Mouse (Mus musculus) embryonic facial prominence, embryonic 15.5 days (tissue): Measurements from ENCODE around the gene Gsap. TPM values are rescaled to one million over a fixed set of nuclear protein-coding genes. Genes with fewer than 3 reads are reported as not detected.
"Not testable (repeated sequence)": the region's sequence is repeated elsewhere in the genome, so short reads cannot be mapped to it uniquely, and the experiment has no call there.

Experiments used
- ATAC-seq: fragments of 200-750 bp; cut with Nextera tagmentation; 2 replicates; pipeline ENCODE4 v1.8.0; 2017; ENCODE audit warnings: low read depth, moderate TSS enrichment; ENCODE audit not compliant: insufficient number of reproducible peaks, low FRiP score, low TSS enrichment
- H3K27ac ChIP-seq: fragments of 300-500 bp; sonication (generic); replicated peaks from 2 replicates; pipeline ENCODE4 v1.5.1; 2015; ENCODE audit warnings: mild to moderate bottlenecking, inconsistent platforms
- H3K27me3 ChIP-seq: fragments of 300-500 bp; sonication (generic); 2 replicates; pipeline ENCODE4 v1.6.1; 2015; ENCODE audit warnings: inconsistent platforms
- H3K36me3 ChIP-seq: fragments of 300-500 bp; sonication (generic); 2 replicates; pipeline ENCODE4 v1.6.1; 2015; ENCODE audit warnings: mild to moderate bottlenecking, inconsistent platforms
- H3K4me1 ChIP-seq: fragments of 300-500 bp; sonication (generic); 2 replicates; pipeline ENCODE4 v1.6.1; 2015; ENCODE audit warnings: inconsistent platforms
- H3K4me2 ChIP-seq: fragments of 300-500 bp; sonication (generic); replicated peaks from 2 replicates; pipeline ENCODE4 v1.6.1; 2015; ENCODE audit warnings: mild to moderate bottlenecking, inconsistent platforms
- H3K4me3 ChIP-seq: fragments of 300-500 bp; sonication (generic); replicated peaks from 2 replicates; pipeline ENCODE4 v1.5.1; 2015; ENCODE audit warnings: mild to moderate bottlenecking, inconsistent platforms
- H3K9ac ChIP-seq: fragments of 300-500 bp; sonication (generic); 2 replicates; pipeline ENCODE4 v1.6.1; 2015; ENCODE audit warnings: inconsistent platforms
- H3K9me3 ChIP-seq: fragments of 300-500 bp; sonication (generic); replicated peaks from 2 replicates; pipeline ENCODE4 v1.6.1; 2016; ENCODE audit warnings: inconsistent platforms
- WGBS: fragments of 180-500 bp; shearing (Covaris S2); methylation state at CpG from one replicate; pipeline ENCODE4 v1.1.7; 2015; 5-methylcytosine and 5-hydroxymethylcytosine counted together
- polyA plus RNA-seq: library from polyadenylated mRNA; unstranded; fragments of >200 nt; fragmentation: Nextera tagmentation; extraction: Ambion mirVana; gene quantifications from 2 replicates; pipeline ENCODE4 v1.2.1, GENCODE M21; 2015

Gsap gene
- polyA plus RNA-seq, 1 experiment from 2014 or later: 3.1 TPM

DNA sequence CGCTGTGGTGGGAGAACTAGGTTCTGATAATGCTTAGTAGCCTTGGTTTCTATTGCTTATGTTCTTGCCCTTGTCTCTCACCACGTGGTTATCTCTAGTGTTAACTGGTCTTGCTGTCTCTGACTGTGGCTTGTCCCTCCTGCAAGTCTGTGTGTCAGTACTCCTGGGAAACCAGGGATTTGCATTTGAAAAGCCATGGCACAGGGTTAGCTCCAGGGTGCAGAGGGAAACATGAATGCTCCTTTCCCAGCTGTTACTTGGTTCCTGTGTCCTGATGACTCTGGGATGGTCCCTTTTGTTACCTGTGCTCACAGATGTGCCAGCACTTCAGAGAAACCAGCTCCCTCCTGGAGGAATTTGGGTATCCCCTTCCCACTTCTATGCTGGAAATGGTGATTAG lies 3.0 kb upstream of the Gsap start:
- not testable (repeated sequence) for H3K27ac ChIP-seq, H3K9me3 ChIP-seq, H3K4me2 ChIP-seq, H3K9ac ChIP-seq, H3K36me3 ChIP-seq, H3K27me3 ChIP-seq, ATAC-seq, H3K4me3 ChIP-seq
- H3K4me1 ChIP-seq: peaks cover 14% of the 10 kb centered on the region; the same call in 1 of the 2 replicates
- WGBS: 53% methylated on average over 2 of the region's 2 CpGs

GRCm38 (mm10) chr5:21186821-21187220 lies 766 bp downstream of the Gsap start:
- H3K9me3 ChIP-seq: no peaks in the 10 kb centered on the region
- WGBS: 8% methylated on average over 4 of the region's 4 CpGs
- no peak overlapping the region for H3K27ac ChIP-seq
- no peaks in the 10 kb centered on the region for H3K36me3 ChIP-seq
- H3K9ac ChIP-seq: no peak overlapping the region
- peak overlapping the region; percentile 92 for H3K4me2 ChIP-seq
- H3K4me1 ChIP-seq: peaks cover 14% of the 10 kb centered on the region; the same call in 1 of the 2 replicates
- H3K4me3 ChIP-seq: peak overlapping the region; percentile 57
- H3K27me3 ChIP-seq: no peaks in the 10 kb centered on the region
- ATAC-seq: no peak

DNA sequence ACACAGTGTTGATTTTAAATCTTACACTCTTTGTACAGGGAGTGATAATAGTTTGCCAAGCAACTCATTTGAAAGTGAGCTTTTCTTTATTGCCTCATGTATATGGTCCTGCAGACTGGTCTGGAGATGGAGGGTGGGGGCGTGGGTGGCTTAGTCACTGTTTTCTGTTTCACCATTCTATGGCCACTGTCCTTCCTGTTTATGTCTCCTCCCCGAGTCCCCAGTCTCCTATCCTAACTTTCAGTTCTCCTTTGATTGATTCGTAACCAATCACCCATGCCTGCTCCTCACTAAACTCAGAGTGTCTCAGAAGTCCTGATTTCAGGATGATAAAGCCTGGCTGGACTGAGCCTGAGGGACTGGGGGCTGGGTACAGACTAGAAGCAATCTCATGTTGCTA lies 2.4 kb downstream of the Gsap start:
- no peak overlapping the region for H3K4me2 ChIP-seq
- H3K9ac ChIP-seq: no peak overlapping the region
- peaks cover 14% of the 10 kb centered on the region; the same call in 1 of the 2 replicates for H3K4me1 ChIP-seq
- 17% methylated on average over 3 of the region's 3 CpGs for WGBS
- ATAC-seq: no peak
- H3K27ac ChIP-seq: no peak overlapping the region
- no peaks in the 10 kb centered on the region for H3K27me3 ChIP-seq
- no peaks in the 10 kb centered on the region for H3K9me3 ChIP-seq
- H3K36me3 ChIP-seq: no peaks in the 10 kb centered on the region
- H3K4me3 ChIP-seq: no peak overlapping the region

- H3K27me3 ChIP-seq: no peaks in the 10 kb centered on the region
- H3K4me1 ChIP-seq: peaks cover 14% of the 10 kb centered on the region; the same call in 1 of the 2 replicates
- 63% methylated on average over 1 of the region's 1 CpGs for WGBS
- H3K9me3 ChIP-seq: no peaks in the 10 kb centered on the region
- H3K27ac ChIP-seq: no peak overlapping the region
- ATAC-seq: no peak
- no peak overlapping the region for H3K9ac ChIP-seq
- H3K4me2 ChIP-seq: no peak overlapping the region
- no peak overlapping the region for H3K4me3 ChIP-seq
- H3K36me3 ChIP-seq: no peaks in the 10 kb centered on the region
These were observed 3.0 kb downstream of the Gsap start for GRCm38 (mm10) chr5:21189036-21189435.

DNA sequence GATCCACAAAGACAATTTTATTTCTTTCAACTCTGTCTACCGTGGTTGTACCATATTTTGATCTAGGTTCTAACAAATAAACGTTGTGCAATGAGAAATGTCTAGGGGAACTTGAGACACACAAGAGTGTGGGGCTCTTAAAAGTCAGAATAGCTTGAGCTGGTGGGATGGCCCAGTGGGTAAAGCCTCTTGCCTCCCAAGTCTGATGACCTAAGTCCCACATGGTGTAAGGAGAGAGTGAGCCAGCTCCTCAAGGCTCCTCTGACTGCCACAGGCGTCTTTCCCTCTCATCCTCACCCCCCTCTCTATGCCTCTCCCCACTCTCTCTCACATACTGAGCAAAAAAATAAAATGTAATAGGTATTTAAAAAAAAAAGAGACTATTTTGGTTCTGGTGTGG lies 3.4 kb downstream of the Gsap start:
- WGBS: 52% methylated on average over 3 of the region's 3 CpGs
- Histone ChIP-seq H3K4me3 (no peak overlapping the region), H3K27me3 (no peaks in the 10 kb centered on the region), H3K9ac (no peak overlapping the region), H3K36me3 (no peaks in the 10 kb centered on the region), H3K4me2 (no peak overlapping the region), H3K27ac (no peak overlapping the region), H3K9me3 (no peaks in the 10 kb centered on the region), H3K4me1 (peaks cover 14% of the 10 kb centered on the region; the same call in 1 of the 2 replicates)
- ATAC-seq: no peak

- Histone ChIP-seq H3K27ac (no peak overlapping the region), H3K36me3 (no peaks in the 10 kb centered on the region), H3K4me3 (no peak overlapping the region), H3K4me2 (no peak overlapping the region), H3K9me3 (no peaks in the 10 kb centered on the region), H3K4me1 (no peaks in the 10 kb centered on the region), H3K27me3 (no peaks in the 10 kb centered on the region), H3K9ac (no peak overlapping the region)
- ATAC-seq: no peak
- WGBS: 80% methylated on average over 1 of the region's 1 CpGs
These were observed 17.4 kb downstream of the Gsap start for GRCm38 (mm10) chr5:21203504-21203903.

- 87% methylated on average over 3 of the region's 3 CpGs for WGBS
- H3K9me3 ChIP-seq: no peaks in the 10 kb centered on the region
- no peak for ATAC-seq
- no peak overlapping the region for H3K9ac ChIP-seq
- no peaks in the 10 kb centered on the region for H3K27me3 ChIP-seq
- no peaks in the 10 kb centered on the region for H3K36me3 ChIP-seq
- H3K27ac ChIP-seq: no peak overlapping the region
- H3K4me3 ChIP-seq: no peak overlapping the region
- no peaks in the 10 kb centered on the region for H3K4me1 ChIP-seq
- H3K4me2 ChIP-seq: no peak overlapping the region
These were observed 18.1 kb downstream of the Gsap start for GRCm38 (mm10) chr5:21204157-21204556.

- ATAC-seq: no peak
- 63% methylated on average over 4 of the region's 4 CpGs for WGBS
- no peaks in the 10 kb centered on the region for H3K27me3 ChIP-seq
These were observed 20.0 kb downstream of the Gsap start for GRCm38 (mm10) chr5:21206014-21206413.

DNA sequence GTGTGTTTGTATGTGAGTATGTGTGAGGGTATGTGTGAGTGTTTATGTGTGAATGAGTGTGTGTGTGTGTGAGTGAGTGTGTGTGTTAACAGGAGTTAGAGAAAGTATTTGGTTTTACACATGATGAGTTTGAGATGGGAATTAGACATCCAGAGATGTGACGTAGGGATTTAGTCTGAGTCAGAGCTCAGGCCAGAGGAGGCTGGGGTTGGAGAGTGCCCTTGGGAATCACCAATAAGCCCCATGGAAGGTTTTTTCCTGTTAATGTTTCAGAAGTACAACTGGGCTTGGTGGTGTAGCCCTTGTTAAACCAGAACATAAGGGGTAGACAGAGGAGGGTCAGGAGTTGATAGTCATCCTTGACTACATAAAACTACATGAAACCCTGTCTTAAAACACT lies 25.4 kb downstream of the Gsap start:
- Histone ChIP-seq H3K27ac (no peak overlapping the region), H3K4me2 (no peak overlapping the region), H3K9ac (no peak overlapping the region), H3K4me1 (no peaks in the 10 kb centered on the region), H3K9me3 (no peaks in the 10 kb centered on the region), H3K27me3 (no peaks in the 10 kb centered on the region), H3K4me3 (no peak overlapping the region), H3K36me3 (no peaks in the 10 kb centered on the region)
- WGBS: 59% methylated on average over 1 of the region's 1 CpGs
- no peak for ATAC-seq

More at GRCm38 (mm10) chr5:21206014-21206413, 20.0 kb downstream of the Gsap start:
- Histone ChIP-seq H3K9me3 (no peaks in the 10 kb centered on the region), H3K9ac (no peak overlapping the region), H3K4me2 (no peak overlapping the region), H3K36me3 (no peaks in the 10 kb centered on the region), H3K4me3 (no peak overlapping the region), H3K27ac (no peak overlapping the region), H3K4me1 (no peaks in the 10 kb centered on the region)

DNA sequence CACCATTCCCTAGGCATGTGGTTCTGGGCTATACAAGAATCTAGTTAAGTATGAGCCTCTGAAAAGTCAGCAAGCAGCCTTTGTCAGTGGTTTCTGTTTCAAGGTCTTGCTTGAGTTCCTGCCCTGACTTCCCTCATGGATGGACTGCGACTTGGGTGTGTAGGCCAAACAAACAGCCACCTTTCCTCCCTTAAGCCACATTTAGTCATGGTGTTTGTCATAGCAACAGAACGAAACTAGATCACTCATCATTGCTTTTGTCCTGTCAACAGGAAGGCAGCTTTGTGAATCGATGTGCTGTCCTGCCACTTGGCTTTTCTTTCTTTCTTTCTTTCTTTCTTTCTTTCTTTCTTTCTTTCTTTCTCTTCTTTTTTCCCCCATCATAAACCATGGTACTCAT lies 26.9 kb downstream of the Gsap start:
- no peaks in the 10 kb centered on the region for H3K27me3 ChIP-seq
- H3K36me3 ChIP-seq: no peaks in the 10 kb centered on the region
- no peaks in the 10 kb centered on the region for H3K4me1 ChIP-seq
- ATAC-seq: no peak
- H3K4me3 ChIP-seq: no peak overlapping the region
- 78% methylated on average over 3 of the region's 3 CpGs for WGBS
- H3K27ac ChIP-seq: no peak overlapping the region
- H3K9ac ChIP-seq: no peak overlapping the region
- no peaks in the 10 kb centered on the region for H3K9me3 ChIP-seq
- no peak overlapping the region for H3K4me2 ChIP-seq

DNA sequence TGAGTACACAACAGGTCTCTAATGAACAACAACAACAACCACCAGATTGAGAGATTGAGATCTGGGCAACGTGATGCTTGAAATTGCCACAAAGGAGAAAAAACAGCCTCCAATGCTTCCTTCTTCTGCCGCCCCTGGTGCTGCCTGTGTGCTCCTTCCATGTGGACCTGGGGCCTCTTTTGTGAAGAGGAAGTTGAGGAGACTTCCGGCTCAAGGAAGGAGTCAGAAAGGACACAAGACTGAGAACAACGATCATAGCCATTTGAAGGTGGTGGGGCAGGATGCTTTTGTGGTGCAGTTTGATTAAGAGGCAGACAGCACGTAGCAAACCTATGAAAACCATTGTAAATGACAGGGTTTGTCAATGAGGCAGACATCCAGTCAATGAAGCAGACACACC lies 27.7 kb downstream of the Gsap start:
- Histone ChIP-seq H3K36me3 (no peaks in the 10 kb centered on the region), H3K27ac (no peak overlapping the region), H3K4me2 (no peak overlapping the region), H3K9ac (no peak overlapping the region), H3K4me1 (no peaks in the 10 kb centered on the region), H3K9me3 (no peaks in the 10 kb centered on the region), H3K4me3 (no peak overlapping the region), H3K27me3 (no peaks in the 10 kb centered on the region)
- 80% methylated on average over 5 of the region's 5 CpGs for WGBS
- ATAC-seq: no peak

- no peak overlapping the region for H3K9ac ChIP-seq
- 74% methylated on average over 14 of the region's 14 CpGs for WGBS
- no peak overlapping the region for H3K27ac ChIP-seq
- H3K4me1 ChIP-seq: no peaks in the 10 kb centered on the region
- H3K36me3 ChIP-seq: no peaks in the 10 kb centered on the region
- ATAC-seq: no peak
- no peak overlapping the region for H3K4me2 ChIP-seq
- H3K4me3 ChIP-seq: no peak overlapping the region
- H3K27me3 ChIP-seq: no peaks in the 10 kb centered on the region
- H3K9me3 ChIP-seq: no peaks in the 10 kb centered on the region
These were observed 31.6 kb downstream of the Gsap start for GRCm38 (mm10) chr5:21217453-21218294.
